Mouse (Mus musculus) thymus, adult 2 months (tissue): Measurements from ENCODE around the gene Gm49387. TPM values are rescaled to one million over a fixed set of nuclear protein-coding genes. Genes with fewer than 3 reads are reported as not detected.
"Not testable (repeated sequence)": the region's sequence is repeated elsewhere in the genome, so short reads cannot be mapped to it uniquely, and the experiment has no call there.

Source experiments
- DNase-seq: peaks from one replicate; pipeline ENCODE4 v3.0.0; 2021
- H3K27ac ChIP-seq: fragments of 200-500 bp; 2 replicates; pipeline ENCODE4 v1.5.1; 2012; ENCODE audit warnings: low read length, control low read depth; ENCODE audit not compliant: control insufficient read depth, insufficient read depth
- H3K27me3 ChIP-seq: fragments of 200-500 bp; 2 replicates; pipeline ENCODE4 v1.6.1; 2012; ENCODE audit warnings: mild to moderate bottlenecking, low read length, moderate library complexity, mixed read lengths; ENCODE audit not compliant: control insufficient read depth, insufficient read depth
- H3K36me3 ChIP-seq: fragments of 200-500 bp; 2 replicates; pipeline ENCODE4 v1.6.1; 2012; ENCODE audit warnings: mild to moderate bottlenecking, low read length, moderate library complexity; ENCODE audit not compliant: control insufficient read depth, insufficient read depth
- H3K4me1 ChIP-seq: fragments of 200-500 bp; replicated peaks from 2 replicates; pipeline ENCODE4 v1.6.1; 2012; ENCODE audit warnings: low read length; ENCODE audit not compliant: control insufficient read depth, insufficient read depth
- H3K4me3 ChIP-seq: fragments of 200-500 bp; 2 replicates; pipeline ENCODE4 v1.5.1; 2012; ENCODE audit warnings: mild to moderate bottlenecking, low read length, control low read depth, moderate library complexity; ENCODE audit not compliant: control insufficient read depth, insufficient read depth
- CTCF ChIP-seq: fragments of 200-500 bp; IDR thresholded peaks from 2 replicates; pipeline ENCODE4 v1.5.1; 2012; ENCODE audit warnings: mild to moderate bottlenecking, control low read depth, low read length, moderate library complexity, borderline replicate concordance; ENCODE audit not compliant: control insufficient read depth, poor library complexity, insufficient read depth; ENCODE audit errors: extremely low read depth
- POLR2A ChIP-seq: fragments of 200-500 bp; IDR thresholded peaks from 2 replicates; pipeline ENCODE4 v1.6.1; 2012; ENCODE audit warnings: mild to moderate bottlenecking, low read length, control low read depth, moderate library complexity; ENCODE audit not compliant: control insufficient read depth, poor library complexity, insufficient read depth; ENCODE audit errors: extremely low read depth
- WGBS: fragments of 180-500 bp; shearing (Covaris S2); methylation state at CpG from one replicate; pipeline ENCODE4 v1.1.7; 2018; 5-methylcytosine and 5-hydroxymethylcytosine counted together
- polyA plus RNA-seq: library from polyadenylated mRNA; depleted of rRNA; stranded (reverse); fragments of >200 nt; gene quantifications from 2 replicates; pipeline ENCODE4 v1.2.3, GENCODE M21; 2012

The Gm49387 gene
- polyA plus RNA-seq, 1 experiment, result not detected

- H3K36me3 ChIP-seq, result 0 out of 2 replicates have a peak, but pooled peaks cover 4% of the 10 kb centered on the region
- TF ChIP-seq CTCF, result no peak
- TF ChIP-seq POLR2A, result no peak
- no peak overlapping the region for H3K27ac ChIP-seq
- H3K27me3 ChIP-seq, result no peaks in the 10 kb centered on the region
- no peak overlapping the region for H3K4me3 ChIP-seq
- no peak for DNase-seq
- H3K4me1 ChIP-seq, result no peaks in the 10 kb centered on the region
- 70% methylated on average over 3 of the region's 3 CpGs for WGBS
Measured at GRCm38 (mm10) chr14:31617997-31618396, 22.7 kb downstream of the Gm49387 start.

GRCm38 (mm10) chr14:31617204-31617603, 23.5 kb downstream of the Gm49387 start:
- no peaks in the 10 kb centered on the region for H3K27me3 ChIP-seq
- 95% methylated on average over 9 of the region's 9 CpGs for WGBS
- no peak for TF ChIP-seq POLR2A
- TF ChIP-seq CTCF, result no peak
- no peak overlapping the region for H3K27ac ChIP-seq
- H3K4me1 ChIP-seq, result no peaks in the 10 kb centered on the region
- H3K4me3 ChIP-seq, result no peak overlapping the region
- 0 out of 2 replicates have a peak, but pooled peaks cover 4% of the 10 kb centered on the region for H3K36me3 ChIP-seq
- no peak for DNase-seq

- no peaks in the 10 kb centered on the region for H3K4me1 ChIP-seq
- 0 out of 2 replicates have a peak, but pooled peaks cover 4% of the 10 kb centered on the region for H3K36me3 ChIP-seq
- no peak for TF ChIP-seq CTCF
- no peak for TF ChIP-seq POLR2A
- H3K27ac ChIP-seq, result no peak overlapping the region
- no peak for DNase-seq
- 90% methylated on average over 5 of the region's 5 CpGs for WGBS
- H3K27me3 ChIP-seq, result no peaks in the 10 kb centered on the region
- no peak overlapping the region for H3K4me3 ChIP-seq
Measured at GRCm38 (mm10) chr14:31613671-31614070, 27.0 kb downstream of the Gm49387 start.

GRCm38 (mm10) chr14:31611986-31612385, 28.7 kb downstream of the Gm49387 start:
- Histone ChIP-seq H3K27me3 (no peaks in the 10 kb centered on the region), H3K27ac (no peak overlapping the region), H3K4me1 (no peaks in the 10 kb centered on the region), H3K36me3 (no peaks in the 10 kb centered on the region), H3K4me3 (no peak overlapping the region)
- WGBS, result 92% methylated on average over 4 of the region's 4 CpGs
- TF ChIP-seq CTCF, result no peak
- TF ChIP-seq POLR2A, result no peak
- DNase-seq, result no peak

- no peaks in the 10 kb centered on the region for H3K27me3 ChIP-seq
- peaks cover 20% of the 10 kb centered on the region for H3K4me1 ChIP-seq
- H3K27ac ChIP-seq, result no peak overlapping the region
- peak; percentile 37 for DNase-seq
- no peaks in the 10 kb centered on the region for H3K36me3 ChIP-seq
- 86% methylated on average over 6 of the region's 6 CpGs for WGBS
- H3K4me3 ChIP-seq, result no peak overlapping the region
- no peak for TF ChIP-seq POLR2A
- TF ChIP-seq CTCF, result peak; percentile 19; the same call in 1 of the 2 replicates
Measured at GRCm38 (mm10) chr14:31605514-31605913, 35.2 kb downstream of the Gm49387 start.

GRCm38 (mm10) chr14:31604916-31605315, 35.8 kb downstream of the Gm49387 start:
- WGBS, result 87% methylated on average over 5 of the region's 5 CpGs
- H3K4me1 ChIP-seq, result peaks cover 20% of the 10 kb centered on the region
- H3K27me3 ChIP-seq, result no peaks in the 10 kb centered on the region
- DNase-seq, result peak; percentile 62
- H3K4me3 ChIP-seq, result no peak overlapping the region
- TF ChIP-seq CTCF (no peak), POLR2A (no peak)
- H3K27ac ChIP-seq, result no peak overlapping the region
- no peaks in the 10 kb centered on the region for H3K36me3 ChIP-seq

GRCm38 (mm10) chr14:31602616-31602979, 38.1 kb downstream of the Gm49387 start:
- not testable (repeated sequence) for H3K27ac ChIP-seq, DNase-seq, H3K27me3 ChIP-seq, H3K36me3 ChIP-seq, H3K4me3 ChIP-seq
- 94% methylated on average over 6 of the region's 6 CpGs for WGBS
- H3K4me1 ChIP-seq, result peaks cover 20% of the 10 kb centered on the region
